Mouse (Mus musculus) telencephalon, adult 2 months (tissue): ENCODE measurements at regions not wholly inside any gene's neighbourhood (a gene's known extent, or its start where the extent isn't known, plus 50 kb on each side); places are given as distances from the start of the nearest gene placed in this dataset.

ENCODE experiments used
- DNase-seq: peaks from one replicate; pipeline ENCODE4 v3.0.0-alpha.2; 2011; ENCODE audit warnings: low read depth, low spot score

DNA sequence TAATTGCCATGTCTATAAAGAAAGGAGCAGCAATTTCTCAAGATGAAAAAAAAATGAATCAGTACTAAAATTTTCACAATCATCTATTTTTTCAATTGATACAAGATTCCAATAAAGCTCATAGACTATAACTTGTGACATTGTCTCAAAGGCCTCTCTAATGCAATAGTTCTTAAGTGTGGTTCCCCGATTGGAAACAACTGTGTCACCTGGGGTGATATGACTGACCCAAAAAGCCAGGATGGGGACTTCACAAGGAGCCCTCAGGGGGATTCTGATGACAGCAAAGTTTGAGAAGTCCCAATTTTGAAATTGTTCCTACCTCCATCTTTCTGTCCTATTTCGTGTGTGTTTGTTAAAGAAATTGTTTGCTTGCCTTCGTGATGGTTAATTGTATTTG is 143.3 kb upstream of the Fndc3a start:
- DNase-seq, result no peak

DNA sequence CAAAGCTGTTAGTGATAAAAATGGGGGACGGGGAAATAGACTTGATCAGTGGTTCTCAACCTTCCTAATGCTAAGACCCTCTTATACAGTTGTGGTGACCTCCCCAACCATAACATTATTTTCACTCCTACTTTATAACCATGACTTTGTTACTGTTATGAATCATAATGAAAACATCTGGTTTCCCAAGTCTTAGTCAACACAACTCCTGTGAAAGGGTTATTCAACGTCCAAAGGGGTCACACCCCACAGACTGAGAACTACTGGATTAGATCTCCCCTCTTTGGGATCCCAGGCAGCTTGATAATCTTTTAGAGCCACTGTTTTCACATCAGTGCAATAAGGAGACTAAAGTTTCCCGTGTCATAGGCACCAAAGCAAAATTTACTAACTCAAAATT is 141.1 kb upstream of the Fndc3a start:
- no peak for DNase-seq

DNA sequence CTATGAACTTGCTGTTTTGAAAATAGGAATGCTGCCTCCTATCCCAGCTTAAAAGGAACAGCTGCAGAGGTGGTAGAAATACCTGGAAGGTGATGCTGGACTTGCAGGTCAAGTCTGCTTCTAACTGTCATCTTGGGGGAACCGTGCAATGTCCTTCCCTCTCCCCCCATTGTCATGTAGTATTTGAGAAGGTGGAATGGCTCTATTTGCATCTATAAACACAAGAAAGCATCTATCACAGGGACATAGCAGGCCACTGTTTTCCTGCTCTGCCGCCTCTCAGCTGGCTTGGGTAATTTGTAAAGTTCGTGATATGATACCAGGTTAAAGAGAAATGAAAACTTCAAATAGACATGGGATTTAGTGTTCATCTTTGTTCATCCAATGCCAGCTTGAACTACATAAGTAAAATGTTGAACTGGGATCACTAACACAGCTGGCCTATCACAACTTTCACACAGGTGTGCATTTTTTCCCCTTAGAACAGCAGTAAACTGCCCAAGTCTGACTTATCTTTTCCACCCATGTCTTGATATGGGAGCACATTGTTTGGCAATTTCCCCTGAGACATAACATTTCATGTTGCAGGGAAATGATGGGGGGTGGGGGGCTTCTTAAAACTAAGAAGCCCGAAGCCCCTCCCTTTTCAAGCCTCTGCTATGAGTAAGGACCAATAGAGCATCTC is 138.6 kb upstream of the Fndc3a start:
- DNase-seq, result no peak

DNA sequence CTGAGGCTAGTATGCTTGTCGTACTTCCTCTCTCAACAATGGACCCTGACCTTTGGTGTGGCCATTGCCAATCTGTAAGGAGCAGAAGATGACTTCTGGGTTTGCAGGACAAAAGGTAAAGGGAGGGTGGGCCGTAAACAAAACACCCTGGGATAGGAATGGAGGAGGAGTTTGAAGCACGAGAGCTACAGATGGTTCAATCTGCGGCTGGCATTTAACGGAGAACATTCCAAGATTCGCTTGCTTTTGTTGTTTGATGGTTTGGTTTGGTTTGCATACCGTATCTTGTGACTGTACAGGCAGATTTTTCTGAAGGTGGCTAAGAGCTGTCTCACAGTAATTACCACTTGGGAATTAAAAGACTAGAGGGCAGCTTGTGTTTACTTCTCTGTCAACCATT is 137.7 kb upstream of the Fndc3a start:
- DNase-seq, result no peak

DNA sequence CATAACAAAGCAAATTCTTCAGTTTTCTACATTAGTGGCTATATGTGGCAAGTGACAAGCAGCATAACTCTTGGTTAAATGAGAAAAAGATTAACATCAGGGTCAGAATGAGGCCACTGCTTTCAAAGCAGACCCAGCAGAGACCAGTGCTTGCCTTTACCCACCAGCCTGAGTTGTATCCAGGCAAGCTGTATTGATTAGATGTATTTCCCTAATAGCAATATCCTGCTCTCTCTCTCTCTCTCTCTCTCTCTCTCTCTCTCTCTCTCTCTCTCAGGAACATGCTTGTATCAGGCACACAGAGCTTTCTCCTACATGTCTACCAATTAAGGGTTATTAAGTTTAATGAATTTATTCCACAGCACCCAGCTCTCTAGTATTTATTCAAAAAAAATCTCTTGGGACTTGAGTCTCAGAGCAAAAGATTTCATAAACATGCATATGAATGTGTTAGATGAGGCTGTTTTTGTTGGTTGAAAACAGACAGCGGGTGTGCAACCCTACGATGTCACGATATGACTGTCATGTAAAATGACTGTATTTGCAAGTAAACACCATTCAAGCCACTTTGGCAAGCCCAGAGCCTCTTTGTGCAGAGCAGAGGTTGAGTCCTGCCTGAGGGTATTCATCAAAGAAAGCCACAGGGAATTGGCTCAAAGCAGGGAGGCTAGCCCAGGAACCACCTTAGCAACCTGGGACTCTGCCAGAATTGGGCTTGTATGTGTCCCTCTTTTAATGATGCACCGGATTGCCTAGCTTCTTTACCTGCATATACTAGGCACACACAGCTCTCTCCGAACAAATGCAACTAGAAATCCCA is 136.0 kb upstream of the Fndc3a start:
- DNase-seq, result no peak

DNA sequence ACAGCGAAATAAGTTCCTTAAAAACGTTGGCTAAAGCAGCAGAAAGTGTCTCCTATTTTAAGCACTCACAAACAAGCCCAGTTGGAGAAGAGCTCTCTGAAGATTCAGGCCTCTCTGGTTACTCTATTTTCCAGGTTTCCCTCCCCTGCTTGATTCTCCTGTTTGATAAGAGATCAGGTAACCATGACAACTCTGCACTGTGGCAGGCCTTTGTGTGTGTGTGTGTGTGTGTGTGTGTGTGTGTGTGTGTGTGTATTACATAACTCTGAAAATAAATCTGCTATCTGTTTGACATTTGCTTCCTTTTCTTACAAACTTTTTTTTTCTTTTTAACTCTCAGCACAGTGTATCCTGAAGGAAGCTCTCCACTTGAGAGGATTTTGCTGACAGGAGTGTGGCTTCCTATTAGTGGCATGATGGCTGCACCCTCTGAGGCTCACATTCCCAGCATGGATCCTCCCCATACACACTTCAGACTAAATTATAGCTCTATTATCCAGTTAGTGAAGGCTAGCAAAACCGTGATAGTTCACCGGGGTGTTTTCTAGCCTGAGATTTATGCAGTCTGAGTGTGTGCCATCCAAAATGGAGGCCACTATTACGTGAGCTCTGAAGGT is 135.1 kb upstream of the Fndc3a start:
- peak; percentile 26 for DNase-seq

DNA sequence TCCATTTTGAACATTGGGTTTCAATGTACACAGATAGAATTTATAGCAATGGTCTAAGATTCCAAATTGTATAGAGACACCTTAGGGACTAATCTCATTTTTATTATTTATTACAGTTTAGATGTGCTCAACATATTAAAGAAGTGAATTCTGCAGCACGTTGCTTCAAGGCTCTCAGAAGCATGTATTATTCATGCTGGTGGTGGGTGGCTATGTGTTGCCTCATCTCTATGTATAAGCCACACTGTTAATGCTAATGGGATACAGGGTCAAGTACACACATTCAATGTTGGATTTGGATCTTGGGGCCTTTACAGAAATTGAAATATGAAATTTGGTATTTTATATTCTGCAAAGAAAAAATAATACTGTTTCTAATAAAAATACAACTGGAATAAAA is 131.9 kb upstream of the Fndc3a start:
- DNase-seq, result no peak

DNA sequence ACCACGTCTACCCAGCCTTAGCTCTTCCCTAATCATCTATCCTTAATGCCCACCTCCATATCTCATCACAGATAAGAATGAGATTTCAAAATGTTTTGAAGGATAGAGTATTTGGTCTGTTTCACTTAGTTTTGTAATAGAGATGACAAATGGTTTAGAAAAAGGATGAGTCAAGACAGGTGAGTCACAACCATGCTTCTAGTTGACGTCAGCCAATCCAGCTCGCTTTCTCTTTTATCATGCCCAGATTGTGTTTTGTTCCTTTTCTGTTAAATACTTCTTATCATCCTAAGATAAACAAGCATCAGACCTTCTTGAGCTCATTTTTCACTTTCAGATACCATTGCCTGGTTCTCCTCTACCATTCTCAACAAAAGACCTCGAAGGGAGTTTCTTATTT is 125.4 kb upstream of the Fndc3a start:
- no peak for DNase-seq

DNA sequence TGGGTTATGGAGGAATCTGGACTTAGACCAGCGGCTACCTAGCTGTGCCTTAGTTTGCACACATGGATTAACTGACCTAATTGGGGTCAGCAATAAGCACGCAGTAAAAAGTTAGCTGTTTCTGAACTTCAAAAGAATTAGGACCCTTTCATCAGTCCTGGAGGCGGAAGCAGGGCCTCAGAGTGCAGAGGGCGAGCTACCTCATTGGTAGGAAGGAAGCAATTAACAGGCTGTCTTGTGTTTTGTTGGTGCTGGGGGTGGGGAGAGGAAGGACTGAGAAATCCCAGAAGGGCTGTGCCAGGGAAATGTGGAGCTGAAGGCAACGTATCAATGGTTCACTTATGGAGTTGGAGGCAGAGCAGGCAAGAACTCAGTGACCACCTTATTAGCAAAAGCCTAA is 119.5 kb upstream of the Fndc3a start:
- DNase-seq, result no peak

DNA sequence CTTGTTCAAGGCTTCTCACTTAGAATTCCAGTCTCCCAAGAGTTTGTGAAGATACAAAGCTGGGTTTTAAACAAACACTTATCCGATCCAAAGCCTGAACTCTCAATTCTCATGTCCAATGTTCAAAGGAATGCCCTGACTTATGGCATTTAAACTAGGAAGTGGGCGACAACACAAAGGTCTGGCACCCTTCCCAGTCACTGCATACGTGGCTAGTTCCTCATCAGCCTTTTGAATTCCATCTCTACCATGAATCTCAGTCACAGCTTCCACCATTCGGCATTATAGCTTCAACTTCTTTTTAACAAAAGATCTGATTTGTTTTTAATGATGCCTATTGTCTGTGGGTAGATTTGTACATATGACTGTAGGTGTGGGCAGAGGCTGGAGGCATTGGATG is 115.7 kb upstream of the Fndc3a start:
- no peak for DNase-seq

DNA sequence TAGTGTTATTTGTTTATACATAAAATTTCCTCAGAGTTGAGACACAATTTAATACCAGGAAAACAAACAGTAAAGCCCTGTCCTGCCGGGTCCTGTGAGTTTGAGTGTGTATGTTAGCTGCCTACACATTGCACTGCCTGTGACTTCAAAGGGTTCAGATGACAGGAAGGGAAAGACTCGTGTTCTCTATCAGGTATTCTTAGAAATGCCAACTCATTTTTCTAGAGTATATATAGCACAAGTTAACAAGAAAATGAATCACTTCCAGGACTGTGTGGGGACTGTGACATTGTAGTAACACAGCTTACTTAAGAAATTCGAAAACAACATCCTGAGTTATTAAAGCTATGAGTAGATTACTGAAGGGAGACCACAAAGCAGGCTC is 112.4 kb upstream of the Fndc3a start:
- peak; percentile 69 for DNase-seq

DNA sequence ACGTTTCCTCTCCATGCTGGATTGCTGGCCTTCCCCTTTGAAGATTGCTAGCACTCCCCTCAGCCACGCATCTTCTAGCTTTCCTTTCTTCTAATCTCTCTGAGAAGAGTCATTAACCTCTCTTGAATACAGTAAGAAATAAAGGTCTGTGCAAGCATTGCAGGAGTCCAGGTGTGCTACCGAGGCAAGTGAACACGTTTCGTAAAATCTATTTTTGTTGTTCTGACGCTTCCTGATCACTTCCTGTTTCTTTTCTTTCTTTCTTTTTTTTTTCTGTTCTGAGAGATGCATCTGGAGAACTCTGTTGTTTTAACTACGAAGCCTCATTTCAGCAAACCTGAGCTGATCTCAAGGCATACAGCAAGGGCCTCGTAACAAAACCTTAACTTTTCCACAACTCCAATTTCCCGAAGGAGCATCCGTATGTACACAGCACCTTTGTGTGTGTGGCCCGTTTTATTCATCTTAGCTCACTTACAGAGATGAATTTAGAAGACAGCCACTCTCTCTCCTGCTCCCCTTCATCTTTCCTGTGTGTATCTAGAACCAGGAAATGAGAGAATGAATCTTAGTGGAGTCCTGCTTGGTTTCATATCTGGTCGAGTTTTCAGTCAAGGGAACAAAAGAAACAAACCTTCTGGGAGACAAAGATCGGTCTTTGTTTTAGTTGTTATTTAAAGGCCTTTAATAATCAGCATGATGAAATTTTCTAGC is 111.9 kb upstream of the Fndc3a start:
- DNase-seq, result no peak

DNA sequence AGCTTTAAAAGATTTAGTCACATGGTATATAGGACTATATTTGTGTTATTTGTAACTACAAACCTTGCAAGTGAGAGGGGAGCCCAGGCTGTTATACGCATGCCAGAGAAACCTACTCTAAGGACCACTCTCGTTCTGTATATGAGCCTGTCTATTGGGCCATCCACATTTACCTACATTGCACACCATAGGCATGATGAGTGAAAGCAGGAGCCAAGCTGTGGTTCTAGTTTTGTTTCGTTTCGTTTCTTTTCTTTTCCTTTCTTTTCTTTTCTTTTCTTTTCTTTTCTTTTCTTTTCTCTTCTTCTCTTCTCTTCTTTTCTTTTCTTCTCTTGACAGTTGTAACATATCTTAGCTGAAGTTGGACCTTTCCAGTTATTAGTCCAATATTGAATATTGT is 109.2 kb upstream of the Fndc3a start:
- no peak for DNase-seq

DNA sequence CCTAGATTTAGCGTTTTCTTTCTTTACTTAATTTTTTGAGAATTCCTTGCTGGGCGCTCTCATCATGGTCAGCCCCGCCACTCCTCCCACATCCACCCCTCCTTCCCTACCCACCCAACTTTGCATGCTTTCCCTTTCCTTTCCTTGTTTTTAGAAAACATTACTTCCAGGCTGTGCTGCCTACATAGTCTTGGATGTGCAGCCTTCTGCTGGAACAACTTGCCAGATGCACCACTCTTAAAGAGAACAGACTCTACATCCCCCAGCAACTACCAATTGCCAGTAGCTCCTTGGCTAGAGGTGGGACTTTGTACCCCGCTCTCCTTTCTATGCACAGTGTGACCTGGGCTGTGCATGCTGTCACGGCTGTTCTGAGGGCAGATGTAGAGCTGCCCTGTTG is 108.0 kb upstream of the Fndc3a start:
- DNase-seq, result no peak

DNA sequence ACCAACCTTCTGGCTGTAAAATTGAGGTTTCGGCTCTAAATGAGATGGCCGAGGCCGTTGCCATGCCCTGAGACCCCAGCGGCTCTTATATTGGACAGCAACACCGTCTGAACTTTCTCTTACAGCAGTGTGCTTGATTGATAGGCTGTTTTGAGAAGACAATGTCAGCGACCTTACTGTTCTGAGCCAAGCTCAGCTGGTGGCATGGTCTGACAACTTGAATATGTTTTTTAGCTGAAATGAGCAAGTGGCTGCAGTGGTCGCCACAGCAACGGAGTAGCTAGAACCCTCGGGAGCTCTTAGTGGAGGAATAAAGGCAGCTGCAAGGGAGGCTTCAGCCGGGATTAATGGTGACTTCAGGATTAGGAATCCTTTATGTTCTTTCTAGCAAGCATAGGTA is 107.0 kb upstream of the Fndc3a start:
- DNase-seq, result no peak

DNA sequence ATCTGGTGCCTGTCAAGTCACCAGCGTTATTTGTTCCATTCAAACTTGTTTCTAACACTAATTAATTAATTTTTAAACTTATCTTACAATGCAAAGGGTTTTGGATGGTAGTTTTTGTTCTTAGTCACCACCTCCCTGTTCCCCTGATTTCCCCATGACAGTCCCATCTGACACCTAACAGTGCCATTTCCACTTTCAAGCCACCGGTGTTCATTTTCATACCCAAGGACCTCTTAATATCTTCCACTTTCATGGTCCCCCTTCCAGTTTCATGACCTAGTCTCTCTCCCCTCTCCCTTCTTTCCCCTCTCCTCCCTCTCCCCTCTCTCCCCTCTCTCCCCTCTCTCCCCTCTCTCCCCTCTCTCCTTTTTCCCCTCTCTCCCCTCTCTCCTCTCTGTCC is 99.3 kb upstream of the Fndc3a start:
- DNase-seq, result no peak

DNA sequence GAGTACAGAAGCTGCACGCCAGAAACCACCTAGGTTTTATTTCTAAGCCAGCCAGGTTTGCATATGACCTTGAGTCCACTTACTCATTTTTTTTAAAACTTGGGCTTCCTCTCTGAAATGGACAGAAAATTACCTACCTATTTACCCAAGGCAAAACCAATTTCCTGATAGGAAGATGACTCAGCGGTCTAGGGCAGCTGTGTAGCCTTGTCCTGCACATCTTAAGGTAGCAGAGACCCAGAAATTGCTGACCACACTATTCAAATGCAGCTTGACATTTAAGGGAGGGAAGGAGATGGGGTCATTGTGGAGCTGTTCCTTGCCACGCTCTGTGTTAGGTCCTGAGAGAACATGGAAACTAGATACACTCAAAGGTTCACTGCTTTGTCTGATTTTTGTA is 98.1 kb upstream of the Fndc3a start:
- no peak for DNase-seq

DNA sequence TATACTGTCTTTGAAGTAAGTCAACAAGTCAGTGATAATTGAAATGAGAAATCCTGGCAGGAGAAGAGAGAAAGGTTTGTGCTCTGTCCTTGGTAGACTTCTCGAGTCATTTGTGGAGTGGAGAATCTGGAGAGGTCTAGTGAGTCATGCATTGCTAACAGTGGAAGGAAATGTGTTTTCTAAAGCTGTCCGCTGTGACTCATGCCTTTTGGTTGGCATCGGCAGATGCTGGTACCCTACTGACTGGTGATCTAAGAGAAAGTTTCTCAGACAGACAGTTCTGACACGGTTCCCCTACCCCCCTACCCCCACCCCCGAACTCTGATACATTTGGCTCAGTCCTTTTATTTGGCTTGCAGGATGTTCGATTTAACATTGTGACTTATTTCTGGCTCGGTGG is 97.5 kb upstream of the Fndc3a start:
- DNase-seq, result peak; percentile 74

DNA sequence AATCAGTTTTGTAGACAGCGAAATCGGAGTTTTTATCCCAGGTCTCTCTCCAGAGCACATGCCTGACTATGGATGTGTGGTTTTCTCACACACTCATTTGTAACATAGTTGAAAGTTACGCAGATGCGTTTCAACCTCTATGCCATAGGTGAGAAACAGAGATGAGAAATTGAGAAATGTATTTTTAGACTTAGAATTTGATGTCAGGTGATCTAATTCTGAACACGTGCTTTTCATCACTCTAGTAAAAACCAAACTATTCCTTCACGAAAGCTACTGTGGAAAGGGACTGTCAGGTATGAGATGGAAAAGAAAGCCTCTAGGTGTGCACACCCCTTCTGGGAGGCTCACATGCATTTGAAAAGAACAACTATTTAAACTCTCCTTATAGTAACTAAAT is 96.8 kb upstream of the Fndc3a start:
- DNase-seq, result no peak

DNA sequence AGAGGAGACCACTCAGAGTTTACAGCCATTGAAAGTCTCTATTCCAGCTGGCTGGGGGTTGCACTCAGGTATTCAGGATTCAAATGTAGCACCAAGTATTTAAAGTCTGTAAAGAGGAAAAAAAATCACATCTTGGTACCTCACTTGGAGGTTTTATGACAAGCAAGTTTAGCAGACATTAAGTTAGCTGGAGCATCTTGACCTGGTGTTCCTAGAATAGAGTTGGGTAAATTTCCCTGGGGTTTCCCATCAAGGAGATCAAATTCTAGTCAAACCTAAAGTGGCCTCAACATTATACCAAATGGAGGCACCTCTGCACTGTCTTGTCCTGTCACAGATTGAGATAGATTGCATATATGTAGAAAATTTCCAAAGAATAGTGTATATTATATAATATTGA is 93.8 kb upstream of the Fndc3a start:
- DNase-seq, result no peak

DNA sequence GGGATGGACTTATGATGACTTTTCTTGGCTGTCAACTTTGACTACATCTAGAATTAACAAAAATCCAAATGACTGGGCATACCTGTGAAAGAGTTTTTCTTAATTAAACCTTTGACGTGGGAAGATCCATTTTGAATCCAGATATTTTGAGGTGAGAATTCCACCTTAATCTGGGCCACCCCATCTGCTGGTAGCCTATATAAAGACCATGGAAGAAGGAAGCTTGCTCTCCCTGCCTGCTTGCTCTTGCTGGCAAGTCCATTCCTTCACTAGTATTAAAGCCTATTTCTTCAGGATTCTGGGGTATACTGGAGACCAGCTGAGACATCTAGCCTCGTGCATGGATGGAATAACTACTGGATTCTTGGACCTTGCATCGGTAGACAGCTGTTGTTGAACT is 80.9 kb upstream of the Fndc3a start:
- DNase-seq, result no peak

DNA sequence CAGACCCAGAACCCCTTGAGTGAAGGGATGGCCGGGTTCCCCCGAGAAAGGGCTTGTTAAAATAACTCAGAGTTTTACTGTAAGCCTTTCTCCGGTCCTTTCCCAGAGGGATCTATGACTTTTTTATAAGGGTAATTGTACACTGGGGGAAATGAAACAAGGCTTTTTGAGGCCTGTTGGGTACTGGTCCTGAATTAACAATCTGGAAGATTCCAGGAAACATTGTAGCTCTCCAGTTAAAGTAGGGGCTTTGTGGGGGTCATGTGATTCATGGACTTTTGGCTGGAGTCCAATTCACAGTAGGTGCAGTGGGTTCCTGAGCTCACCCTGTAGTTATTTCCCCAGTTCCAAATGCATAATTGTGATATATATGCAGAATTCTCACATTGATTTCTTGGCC is 77.1 kb upstream of the Fndc3a start:
- DNase-seq, result no peak
